Mouse (Mus musculus) heart, embryonic 12.5 days (tissue): Measurements from ENCODE around the gene Fam71b. TPM values are rescaled to one million over a fixed set of nuclear protein-coding genes. Genes with fewer than 3 reads are reported as not detected.

ENCODE experiments used
- ATAC-seq: fragments of 200-750 bp; cut with Nextera tagmentation; 2 replicates; pipeline ENCODE4 v1.8.0; 2017; ENCODE audit warnings: moderate TSS enrichment, moderate library complexity; ENCODE audit not compliant: insufficient number of reproducible peaks, low FRiP score
- H3K27ac ChIP-seq: fragments of 300-500 bp; sonication (generic); 2 replicates; pipeline ENCODE4 v1.5.1; 2016; ENCODE audit warnings: mild to moderate bottlenecking, moderate library complexity; ENCODE audit not compliant: poor library complexity, severe bottlenecking
- H3K27me3 ChIP-seq: fragments of 300-500 bp; sonication (generic); replicated peaks from 2 replicates; pipeline ENCODE4 v1.6.1; 2016; ENCODE audit warnings: mild to moderate bottlenecking, moderate library complexity
- H3K36me3 ChIP-seq: fragments of 300-500 bp; sonication (generic); 2 replicates; pipeline ENCODE4 v1.6.1; 2016; ENCODE audit warnings: mild to moderate bottlenecking, moderate library complexity
- H3K4me1 ChIP-seq: fragments of 300-500 bp; sonication (generic); replicated peaks from 2 replicates; pipeline ENCODE4 v1.6.1; 2016; ENCODE audit warnings: mild to moderate bottlenecking
- H3K4me2 ChIP-seq: fragments of 300-500 bp; sonication (generic); 2 replicates; pipeline ENCODE4 v1.6.1; 2016; ENCODE audit warnings: mild to moderate bottlenecking, moderate library complexity
- H3K4me3 ChIP-seq: fragments of 300-500 bp; sonication (generic); 2 replicates; pipeline ENCODE4 v1.5.1; 2016; ENCODE audit warnings: mild to moderate bottlenecking
- H3K9ac ChIP-seq: fragments of 300-500 bp; sonication (generic); 2 replicates; pipeline ENCODE4 v1.6.1; 2016; ENCODE audit warnings: mild to moderate bottlenecking, moderate library complexity
- H3K9me3 ChIP-seq: fragments of 300-500 bp; sonication (generic); replicated peaks from 2 replicates; pipeline ENCODE4 v1.6.1; 2016; ENCODE audit warnings: mild to moderate bottlenecking, moderate library complexity
- WGBS: fragments of 180-500 bp; shearing (Covaris S2); methylation state at CpG from one replicate; pipeline ENCODE4 v1.1.7; 2016; 5-methylcytosine and 5-hydroxymethylcytosine counted together
- polyA plus RNA-seq: library from polyadenylated mRNA; unstranded; fragments of >200 nt; fragmentation: Nextera tagmentation; extraction: Ambion mirVana; gene quantifications from 2 replicates; pipeline ENCODE4 v1.2.1, GENCODE M21; 2016

Fam71b gene
- not detected in 2 replicates for polyA plus RNA-seq

GRCm38 (mm10) chr11:46396167-46396859, at the start of gene Fam71b:
Gene Fam71b, plus strand, starts transcription at chr11:46396559.
- Histone ChIP-seq H3K4me1 (0 out of 2 replicates have a peak, but pooled peaks cover 3% of the 10 kb centered on the region), H3K27ac (no peak within 1 kb of the TSS), H3K27me3 (no peaks in the 10 kb centered on the region), H3K36me3 (no peaks in the 10 kb centered on the region), H3K9me3 (no peaks in the 10 kb centered on the region), H3K9ac (no peak within 1 kb of the TSS), H3K4me3 (no peak within 1 kb of the TSS), H3K4me2 (no peak within 1 kb of the TSS)
- no peak for ATAC-seq
- WGBS = 67% methylated on average over 13 of the region's 13 CpGs

GRCm38 (mm10) chr11:46347756-46348155, 48.6 kb upstream of the Fam71b start:
- Histone ChIP-seq H3K36me3 (no peaks in the 10 kb centered on the region), H3K4me3 (no peak overlapping the region), H3K27me3 (no peaks in the 10 kb centered on the region), H3K27ac (no peak overlapping the region), H3K4me1 (peaks cover 12% of the 10 kb centered on the region), H3K9ac (no peak overlapping the region), H3K4me2 (no peak overlapping the region), H3K9me3 (no peaks in the 10 kb centered on the region)
- no peak for ATAC-seq
- 73% methylated on average over 5 of the region's 5 CpGs for WGBS

- H3K9ac ChIP-seq = no peak overlapping the region
- no peak overlapping the region for H3K4me2 ChIP-seq
- WGBS = 74% methylated on average over 3 of the region's 3 CpGs
- no peaks in the 10 kb centered on the region for H3K9me3 ChIP-seq
- ATAC-seq = no peak
- no peak overlapping the region for H3K4me3 ChIP-seq
- H3K36me3 ChIP-seq = no peaks in the 10 kb centered on the region
- no peak overlapping the region for H3K27ac ChIP-seq
- H3K4me1 ChIP-seq = peaks cover 12% of the 10 kb centered on the region
- H3K27me3 ChIP-seq = no peaks in the 10 kb centered on the region
Observed at GRCm38 (mm10) chr11:46348416-46348815, 47.9 kb upstream of the Fam71b start.

GRCm38 (mm10) chr11:46349681-46350410, 46.5 kb upstream of the Fam71b start:
- H3K9ac ChIP-seq = no peak overlapping the region
- no peaks in the 10 kb centered on the region for H3K9me3 ChIP-seq
- H3K27ac ChIP-seq = no peak overlapping the region
- H3K36me3 ChIP-seq = no peaks in the 10 kb centered on the region
- ATAC-seq = no peak
- H3K27me3 ChIP-seq = no peaks in the 10 kb centered on the region
- H3K4me2 ChIP-seq = no peak overlapping the region
- 71% methylated on average over 2 of the region's 2 CpGs for WGBS
- peaks cover 5% of the 10 kb centered on the region; the same call in 1 of the 2 replicates for H3K4me1 ChIP-seq
- no peak overlapping the region for H3K4me3 ChIP-seq

GRCm38 (mm10) chr11:46358369-46358768, 38.0 kb upstream of the Fam71b start:
- Histone ChIP-seq H3K4me3 (no peak overlapping the region), H3K4me2 (no peak overlapping the region), H3K27me3 (no peaks in the 10 kb centered on the region), H3K27ac (no peak overlapping the region), H3K9ac (no peak overlapping the region), H3K4me1 (no peaks in the 10 kb centered on the region), H3K36me3 (no peaks in the 10 kb centered on the region), H3K9me3 (no peaks in the 10 kb centered on the region)
- 62% methylated on average over 1 of the region's 1 CpGs for whole genome bisulfite sequencing
- no peak for ATAC-seq

GRCm38 (mm10) chr11:46360991-46361665, 35.2 kb upstream of the Fam71b start:
- no peak for ATAC-seq
- no peaks in the 10 kb centered on the region for H3K4me1 ChIP-seq
- H3K9ac ChIP-seq = no peak overlapping the region
- H3K27me3 ChIP-seq = no peaks in the 10 kb centered on the region
- H3K4me2 ChIP-seq = no peak overlapping the region
- no peaks in the 10 kb centered on the region for H3K9me3 ChIP-seq
- WGBS = 73% methylated on average over 2 of the region's 2 CpGs
- no peak overlapping the region for H3K27ac ChIP-seq
- no peaks in the 10 kb centered on the region for H3K36me3 ChIP-seq
- no peak overlapping the region for H3K4me3 ChIP-seq

GRCm38 (mm10) chr11:46362061-46363022, 34.0 kb upstream of the Fam71b start:
- 82% methylated on average over 18 of the region's 18 CpGs for WGBS
- Histone ChIP-seq H3K36me3 (no peaks in the 10 kb centered on the region), H3K27me3 (no peaks in the 10 kb centered on the region), H3K4me1 (no peaks in the 10 kb centered on the region), H3K4me2 (no peak overlapping the region), H3K4me3 (no peak overlapping the region), H3K9me3 (no peaks in the 10 kb centered on the region), H3K27ac (no peak overlapping the region), H3K9ac (no peak overlapping the region)
- ATAC-seq = no peak

GRCm38 (mm10) chr11:46363864-46364263, 32.5 kb upstream of the Fam71b start:
- Histone ChIP-seq H3K27me3 (no peaks in the 10 kb centered on the region), H3K27ac (no peak overlapping the region), H3K4me2 (no peak overlapping the region), H3K9me3 (no peaks in the 10 kb centered on the region), H3K9ac (no peak overlapping the region), H3K4me1 (no peaks in the 10 kb centered on the region), H3K4me3 (no peak overlapping the region), H3K36me3 (no peaks in the 10 kb centered on the region)
- ATAC-seq = no peak
- 86% methylated on average over 9 of the region's 9 CpGs for WGBS

- WGBS = 83% methylated on average over 5 of the region's 5 CpGs
- H3K4me1 ChIP-seq = no peaks in the 10 kb centered on the region
- no peaks in the 10 kb centered on the region for H3K27me3 ChIP-seq
- H3K9ac ChIP-seq = no peak overlapping the region
- H3K9me3 ChIP-seq = no peaks in the 10 kb centered on the region
- no peak overlapping the region for H3K4me3 ChIP-seq
- no peak for ATAC-seq
- no peak overlapping the region for H3K4me2 ChIP-seq
- H3K27ac ChIP-seq = no peak overlapping the region
- no peaks in the 10 kb centered on the region for H3K36me3 ChIP-seq
Observed at GRCm38 (mm10) chr11:46365744-46366143, 30.6 kb upstream of the Fam71b start.

- H3K27ac ChIP-seq = no peak overlapping the region
- 61% methylated on average over 3 of the region's 3 CpGs for WGBS
- ATAC-seq = no peak
- no peaks in the 10 kb centered on the region for H3K36me3 ChIP-seq
- H3K9ac ChIP-seq = no peak overlapping the region
- H3K27me3 ChIP-seq = no peaks in the 10 kb centered on the region
- no peak overlapping the region for H3K4me3 ChIP-seq
- no peak overlapping the region for H3K4me2 ChIP-seq
- no peaks in the 10 kb centered on the region for H3K9me3 ChIP-seq
- H3K4me1 ChIP-seq = no peaks in the 10 kb centered on the region
Observed at GRCm38 (mm10) chr11:46366357-46366756, 30.0 kb upstream of the Fam71b start.
